Mouse (Mus musculus): ENCODE measurements around the gene Cbx8.

GRCm38 (mm10) chr11:119043273-119043540, 2.4 kb upstream of the Cbx8 start:
- TF ChIP-seq CTCF (IDR thresholded peaks at IDR 0.05; ENCODE audit: low read depth) (no peak), EP300 (optimal IDR thresholded peaks at IDR 0.05) (no peak)

Data from stomach, postnatal 0 days (tissue).